Mouse (Mus musculus) liver, adult 2 months (tissue): Measurements from ENCODE around the gene Tm4sf20.
A peak's percentile ranks its signal among the peaks of the same experiment; 100 is the strongest.

Source experiments
- CTCF ChIP-seq: fragments of 200-500 bp; IDR thresholded peaks from 2 replicates; pipeline ENCODE4 v1.5.1; 2011; ENCODE audit warnings: low read depth, low read length, control low read depth
- POLR2A ChIP-seq: fragments of 200-500 bp; IDR thresholded peaks from 2 replicates; pipeline ENCODE4 v1.6.1; 2011; ENCODE audit warnings: low read length, control low read depth; ENCODE audit not compliant: insufficient read depth; ENCODE audit errors: extremely low read depth

DNA sequence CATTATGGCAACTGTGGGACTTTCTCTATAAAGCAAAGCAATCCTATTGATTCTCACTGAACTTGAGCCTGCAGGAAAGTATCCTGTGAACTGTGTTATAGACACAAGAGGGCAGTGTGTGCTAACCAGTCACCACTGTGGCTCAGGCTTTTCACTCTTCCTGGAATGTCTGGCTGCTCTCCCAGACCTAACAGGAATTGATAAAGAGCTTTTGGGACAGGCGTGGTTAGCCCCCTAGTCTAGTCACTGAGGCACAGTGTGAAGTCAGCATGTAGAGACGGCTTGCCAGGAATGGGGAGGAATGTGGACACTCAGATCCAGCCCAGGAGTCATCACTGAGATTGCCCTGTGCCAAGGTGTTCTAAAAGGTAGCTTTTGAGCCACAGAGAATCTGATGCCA lies 19.2 kb upstream of the Tm4sf20 start:
- TF ChIP-seq CTCF (peak; percentile 70), POLR2A (no peak)
